Mouse (Mus musculus) neural tube, embryonic 13.5 days (tissue): Measurements from ENCODE around the gene Bcl2l11. TPM values are rescaled to one million over a fixed set of nuclear protein-coding genes. Genes with fewer than 3 reads are reported as not detected.

Experiments used
- ATAC-seq: fragments of 200-750 bp; cut with Nextera tagmentation; 2 replicates; pipeline ENCODE4 v1.8.0; 2017; ENCODE audit warnings: low read depth, mild to moderate bottlenecking, moderate TSS enrichment, moderate library complexity
- H3K27ac ChIP-seq: fragments of 300-500 bp; sonication (generic); replicated peaks from 2 replicates; pipeline ENCODE4 v1.5.1; 2015; ENCODE audit warnings: moderate library complexity, mild to moderate bottlenecking, inconsistent platforms
- H3K27me3 ChIP-seq: fragments of 300-500 bp; sonication (generic); 2 replicates; pipeline ENCODE4 v1.6.1; 2015; ENCODE audit warnings: mild to moderate bottlenecking, inconsistent platforms
- H3K36me3 ChIP-seq: fragments of 300-500 bp; sonication (generic); 2 replicates; pipeline ENCODE4 v1.6.1; 2015; ENCODE audit warnings: mild to moderate bottlenecking, inconsistent platforms
- H3K4me1 ChIP-seq: fragments of 300-500 bp; sonication (generic); replicated peaks from 2 replicates; pipeline ENCODE4 v1.6.1; 2015; ENCODE audit warnings: inconsistent platforms
- H3K4me2 ChIP-seq: fragments of 300-500 bp; sonication (generic); 2 replicates; pipeline ENCODE4 v1.6.1; 2015; ENCODE audit warnings: inconsistent platforms, mild to moderate bottlenecking, moderate library complexity
- H3K4me3 ChIP-seq: fragments of 300-500 bp; sonication (generic); 2 replicates; pipeline ENCODE4 v1.5.1; 2015; ENCODE audit warnings: mild to moderate bottlenecking, inconsistent platforms
- H3K9ac ChIP-seq: fragments of 300-500 bp; sonication (generic); 2 replicates; pipeline ENCODE4 v1.6.1; 2015; ENCODE audit warnings: moderate library complexity, mild to moderate bottlenecking, inconsistent platforms
- H3K9me3 ChIP-seq: fragments of 300-500 bp; sonication (generic); 2 replicates; pipeline ENCODE4 v1.6.1; 2016; ENCODE audit warnings: inconsistent platforms
- WGBS: fragments of 180-500 bp; shearing (Covaris S2); methylation state at CpG from one replicate; pipeline ENCODE4 v1.1.7; 2015; 5-methylcytosine and 5-hydroxymethylcytosine counted together
- polyA plus RNA-seq: library from polyadenylated mRNA; unstranded; fragments of >200 nt; fragmentation: Nextera tagmentation; extraction: Ambion mirVana; gene quantifications from 2 replicates; pipeline ENCODE4 v1.2.1, GENCODE M21; 2015

The Bcl2l11 gene
- polyA plus RNA-seq, 1 experiment from 2014 or later, result 14.8 TPM

GRCm38 (mm10) chr2:128167930-128168329, 42.1 kb downstream of the Bcl2l11 start:
- WGBS, result 94% methylated on average over 12 of the region's 12 CpGs
- Histone ChIP-seq H3K9ac (no peak overlapping the region), H3K4me1 (no peaks in the 10 kb centered on the region; the same call in 1 of the 2 replicates), H3K27ac (no peak overlapping the region), H3K4me3 (no peak overlapping the region), H3K27me3 (no peaks in the 10 kb centered on the region), H3K36me3 (no peaks in the 10 kb centered on the region), H3K9me3 (no peaks in the 10 kb centered on the region), H3K4me2 (no peak overlapping the region)
- ATAC-seq, result no peak

GRCm38 (mm10) chr2:128169486-128169885, 43.6 kb downstream of the Bcl2l11 start:
- 92% methylated on average over 5 of the region's 5 CpGs for WGBS

GRCm38 (mm10) chr2:128169972-128170371, 44.1 kb downstream of the Bcl2l11 start:
- H3K27ac ChIP-seq, result no peak overlapping the region
- no peak overlapping the region for H3K4me2 ChIP-seq
- no peaks in the 10 kb centered on the region for H3K9me3 ChIP-seq
- H3K27me3 ChIP-seq, result no peaks in the 10 kb centered on the region
- no peak overlapping the region for H3K9ac ChIP-seq
- no peaks in the 10 kb centered on the region for H3K36me3 ChIP-seq
- H3K4me3 ChIP-seq, result no peak overlapping the region
- no peak for ATAC-seq
- H3K4me1 ChIP-seq, result no peaks in the 10 kb centered on the region; the same call in 1 of the 2 replicates
- 84% methylated on average over 11 of the region's 11 CpGs for WGBS

More at GRCm38 (mm10) chr2:128169486-128169885, 43.6 kb downstream of the Bcl2l11 start:
- no peak overlapping the region for H3K4me2 ChIP-seq
- ATAC-seq, result no peak
- no peak overlapping the region for H3K9ac ChIP-seq
- no peaks in the 10 kb centered on the region for H3K27me3 ChIP-seq
- no peaks in the 10 kb centered on the region for H3K9me3 ChIP-seq
- H3K27ac ChIP-seq, result no peak overlapping the region
- H3K4me1 ChIP-seq, result no peaks in the 10 kb centered on the region; the same call in 1 of the 2 replicates
- no peak overlapping the region for H3K4me3 ChIP-seq
- H3K36me3 ChIP-seq, result no peaks in the 10 kb centered on the region

- Histone ChIP-seq H3K27ac (no peak overlapping the region), H3K4me2 (no peak overlapping the region), H3K9ac (no peak overlapping the region), H3K4me3 (no peak overlapping the region), H3K9me3 (no peaks in the 10 kb centered on the region), H3K4me1 (no peaks in the 10 kb centered on the region; the same call in 1 of the 2 replicates), H3K36me3 (no peaks in the 10 kb centered on the region), H3K27me3 (no peaks in the 10 kb centered on the region)
- ATAC-seq, result no peak
- WGBS, result 96% methylated on average over 3 of the region's 3 CpGs
These were observed 44.8 kb downstream of the Bcl2l11 start for GRCm38 (mm10) chr2:128170614-128171013.

GRCm38 (mm10) chr2:128172266-128172665, 46.4 kb downstream of the Bcl2l11 start:
- Histone ChIP-seq H3K27me3 (no peaks in the 10 kb centered on the region), H3K36me3 (no peaks in the 10 kb centered on the region), H3K4me3 (no peak overlapping the region), H3K4me2 (no peak overlapping the region), H3K27ac (no peak overlapping the region), H3K4me1 (peaks cover 10% of the 10 kb centered on the region), H3K9me3 (no peaks in the 10 kb centered on the region), H3K9ac (no peak overlapping the region)
- ATAC-seq, result no peak
- 95% methylated on average over 5 of the region's 5 CpGs for WGBS

- H3K9ac ChIP-seq, result no peak overlapping the region
- WGBS, result 58% methylated on average over 5 of the region's 5 CpGs
- no peaks in the 10 kb centered on the region for H3K27me3 ChIP-seq
- no peak overlapping the region for H3K27ac ChIP-seq
- no peak overlapping the region for H3K4me2 ChIP-seq
- no peaks in the 10 kb centered on the region for H3K9me3 ChIP-seq
- H3K4me1 ChIP-seq, result peaks cover 19% of the 10 kb centered on the region
- H3K4me3 ChIP-seq, result no peak overlapping the region
- ATAC-seq, result no peak
- H3K36me3 ChIP-seq, result no peaks in the 10 kb centered on the region
These were observed 48.3 kb downstream of the Bcl2l11 start for GRCm38 (mm10) chr2:128174176-128174575.

- no peaks in the 10 kb centered on the region for H3K27me3 ChIP-seq
- ATAC-seq, result no peak
- H3K4me3 ChIP-seq, result no peak overlapping the region
- H3K4me2 ChIP-seq, result no peak overlapping the region
- WGBS, result 70% methylated on average over 9 of the region's 9 CpGs
- H3K4me1 ChIP-seq, result peaks cover 25% of the 10 kb centered on the region
- no peaks in the 10 kb centered on the region for H3K36me3 ChIP-seq
- no peaks in the 10 kb centered on the region for H3K9me3 ChIP-seq
- H3K9ac ChIP-seq, result no peak overlapping the region
- no peak overlapping the region; the same call in 1 of the 2 replicates for H3K27ac ChIP-seq
These were observed 48.9 kb downstream of the Bcl2l11 start for GRCm38 (mm10) chr2:128174604-128175342.

GRCm38 (mm10) chr2:128175625-128176024, 49.8 kb downstream of the Bcl2l11 start:
- Histone ChIP-seq H3K27ac (no peak overlapping the region), H3K4me3 (no peak overlapping the region), H3K27me3 (no peaks in the 10 kb centered on the region), H3K4me1 (peaks cover 30% of the 10 kb centered on the region), H3K36me3 (no peaks in the 10 kb centered on the region), H3K9me3 (no peaks in the 10 kb centered on the region), H3K9ac (no peak overlapping the region), H3K4me2 (no peak overlapping the region)
- no peak for ATAC-seq
- 97% methylated on average over 6 of the region's 6 CpGs for WGBS

- Histone ChIP-seq H3K9ac (no peak overlapping the region), H3K27me3 (no peaks in the 10 kb centered on the region), H3K4me3 (no peak overlapping the region), H3K9me3 (no peaks in the 10 kb centered on the region), H3K4me1 (peaks cover 30% of the 10 kb centered on the region), H3K4me2 (no peak overlapping the region), H3K27ac (peak overlapping the region; percentile 42; the same call in 1 of the 2 replicates), H3K36me3 (no peaks in the 10 kb centered on the region)
- no peak for ATAC-seq
- WGBS, result 41% methylated on average over 12 of the region's 12 CpGs
These were observed 50.7 kb downstream of the Bcl2l11 start for GRCm38 (mm10) chr2:128176391-128177044.

- H3K9ac ChIP-seq, result no peak overlapping the region
- ATAC-seq, result no peak
- peak overlapping the region; percentile 42; the same call in 1 of the 2 replicates for H3K27ac ChIP-seq
- H3K4me2 ChIP-seq, result no peak overlapping the region
- H3K4me1 ChIP-seq, result peaks cover 30% of the 10 kb centered on the region
- H3K9me3 ChIP-seq, result no peaks in the 10 kb centered on the region
- H3K27me3 ChIP-seq, result no peaks in the 10 kb centered on the region
- H3K4me3 ChIP-seq, result no peak overlapping the region
- no peaks in the 10 kb centered on the region for H3K36me3 ChIP-seq
- WGBS, result 71% methylated on average over 5 of the region's 5 CpGs
These were observed 51.4 kb downstream of the Bcl2l11 start for GRCm38 (mm10) chr2:128177241-128177661.

GRCm38 (mm10) chr2:128179126-128179807, 53.4 kb downstream of the Bcl2l11 start:
- no peak overlapping the region for H3K4me2 ChIP-seq
- peaks cover 30% of the 10 kb centered on the region for H3K4me1 ChIP-seq
- H3K9me3 ChIP-seq, result no peaks in the 10 kb centered on the region
- no peak overlapping the region for H3K4me3 ChIP-seq
- no peaks in the 10 kb centered on the region for H3K36me3 ChIP-seq
- no peak overlapping the region for H3K27ac ChIP-seq
- no peaks in the 10 kb centered on the region for H3K27me3 ChIP-seq
- H3K9ac ChIP-seq, result no peak overlapping the region
- WGBS, result 70% methylated on average over 18 of the region's 18 CpGs
- no peak for ATAC-seq

- H3K4me1 ChIP-seq, result peaks cover 30% of the 10 kb centered on the region
- no peaks in the 10 kb centered on the region for H3K36me3 ChIP-seq
- H3K27ac ChIP-seq, result no peak overlapping the region
- no peak overlapping the region for H3K4me2 ChIP-seq
- no peaks in the 10 kb centered on the region for H3K27me3 ChIP-seq
- no peaks in the 10 kb centered on the region for H3K9me3 ChIP-seq
- 29% methylated on average over 9 of the region's 9 CpGs for WGBS
- no peak overlapping the region for H3K9ac ChIP-seq
- ATAC-seq, result no peak
- no peak overlapping the region for H3K4me3 ChIP-seq
These were observed 54.1 kb downstream of the Bcl2l11 start for GRCm38 (mm10) chr2:128179808-128180379.
